Mouse (Mus musculus) fat pad, adult 2 months (tissue): Measurements from ENCODE around the gene Rps25.

Source experiments
- DNase-seq: peaks from one replicate; pipeline ENCODE4 v3.0.0-alpha.2; 2011; ENCODE audit warnings: low read depth, low spot score; ENCODE audit errors: extremely low read depth

Gene Rps25

DNA sequence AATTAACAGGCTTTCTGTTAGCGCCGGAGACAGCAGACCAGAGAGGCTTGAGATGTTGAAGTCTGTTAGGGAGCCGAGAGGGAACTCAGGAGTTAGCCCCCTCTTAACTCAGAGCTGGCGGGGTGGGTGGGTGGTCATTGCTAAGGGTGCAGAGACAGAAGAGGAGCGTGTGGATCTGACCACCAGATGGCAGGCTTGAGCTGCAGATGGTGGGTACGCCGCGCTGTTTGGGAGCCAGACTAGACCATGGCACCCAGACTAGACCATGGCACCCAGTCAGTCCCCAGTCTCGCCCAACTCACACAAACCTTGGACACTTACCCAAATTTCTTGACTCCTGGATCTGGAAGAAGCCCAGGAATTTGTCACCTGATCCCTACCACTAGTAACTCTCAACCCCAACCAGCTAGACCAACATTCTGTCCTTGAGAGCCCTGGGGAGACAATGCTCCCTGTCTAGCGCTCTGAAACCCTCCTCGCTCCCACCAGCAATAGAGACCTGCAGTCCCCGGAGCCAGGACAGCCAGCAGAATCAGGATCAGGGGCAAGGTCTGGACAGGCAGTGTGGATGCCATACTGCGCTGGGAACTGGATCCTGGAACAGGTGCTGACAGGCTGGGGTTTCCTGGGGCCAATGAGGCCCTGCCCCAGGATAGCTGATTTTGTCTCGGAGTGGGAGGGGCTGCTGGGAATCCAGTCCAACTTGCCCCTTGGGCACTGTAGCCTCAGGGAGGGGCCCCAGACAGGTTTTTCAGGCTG lies 47.4 kb downstream of the Rps25 start:
- no peak for DNase-seq

- no peak for DNase-seq
Observed at GRCm38 (mm10) chr9:44454891-44455220, 47.9 kb downstream of the Rps25 start, which contains the start of gene Upk2. Gene Upk2, minus strand, starts transcription at chr9:44454976.

GRCm38 (mm10) chr9:44457035-44457742 lies 50.2 kb downstream of the Rps25 start:
- DNase-seq: no peak
